24 mouse cellular contexts compared by ENCODE assay signal in the genomic region with DNA sequence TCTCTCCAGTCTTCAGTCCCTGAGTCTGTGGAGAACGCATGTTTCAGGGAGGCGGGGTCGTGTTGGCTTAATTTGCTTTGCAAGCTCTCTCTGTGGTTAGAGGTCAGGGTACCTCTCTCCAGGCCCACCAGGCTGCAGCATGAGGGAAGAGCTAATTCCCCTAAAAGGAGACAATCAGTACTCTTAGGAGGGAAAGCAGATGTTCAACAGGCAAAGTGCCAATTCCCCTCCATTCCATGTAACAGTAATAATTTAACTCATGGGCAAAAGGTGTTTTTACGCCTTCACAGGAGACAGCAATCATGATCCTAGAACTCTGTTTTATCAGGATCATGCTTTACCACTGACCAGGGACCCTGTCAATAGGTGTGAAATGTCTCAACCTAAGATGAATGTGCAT.
DNase-seq lines count a peak whose midpoint lies in the region; ATAC-seq and TF ChIP-seq lines count a peak whose summit lies in the region.
"Had no signal": no experiment of that assay in that cellular context is flagged by ENCODE, and none has a peak within 500 bp of the region (broad histone marks: within the 10 kb centered on the region; RNA-seq: fewer than 3 reads in every experiment).

No protein-coding gene starts in this region.

- no peak for DNase-seq in intestine, embryonic 14.5 days (ENCODE audit: low spot score)
- peak; percentile 2 for DNase-seq in lung, postnatal 14 days
- no peak for DNase-seq in lung, postnatal 10 days
- DNase-seq in CH12.LX (ENCODE audit: extremely low read depth): peak; percentile 4
- peak; percentile 53 for DNase-seq in brain, embryonic 14.5 days (ENCODE audit: low read depth)
- DNase-seq: adrenal gland, adult 8-10 months; adrenal gland, postnatal 36 days; cerebellum, adult 11 months; cerebellum, adult 2 months; cerebellum, adult 9-11 months; gastrocnemius, postnatal 25 days; heart, adult 18-20 months; heart, postnatal 10 days; heart, postnatal 36 days had no signal

- TF ChIP-seq POLR2A in CH12.LX (IDR thresholded peaks at IDR 0.05; ENCODE audit: low read depth, low read length): no peak
- TF ChIP-seq POLR2A in brain, embryonic 14.5 days (IDR thresholded peaks at IDR 0.05; ENCODE audit: borderline replicate concordance, extremely low read depth, insufficient read depth, insufficient read length, poor library complexity, severe bottlenecking): no peak

- dilution Hi-C loops in CH12.LX (cut with MboI; ENCODE audit: extremely low pct_ligation_motif_present, extremely low pct_unique_long_range_greater_than_20kb, low sequenced_read_pairs): no loop called here

- no peak overlapping the region for H3K4me3 ChIP-seq in intestine, embryonic 14.5 days (ENCODE audit: low read depth, low read length)
- H3K4me3 ChIP-seq in intestine, postnatal 0 days (ENCODE audit: low read depth, low read length): no peak overlapping the region
- no peak overlapping the region for H3K4me3 ChIP-seq in CH12.LX (replicated peaks in 1 of 3; ENCODE audit: low read depth in 2 of 3, low read length in 2 of 3, poor library complexity in 1 of 3)
- H3K4me3 ChIP-seq: forebrain, embryonic 10.5 days; forebrain, embryonic 15.5 days; heart, embryonic 12.5 days; heart, embryonic 15.5 days; hindbrain, embryonic 10.5 days; hindbrain, embryonic 13.5 days had no signal

- ATAC-seq in intestine, embryonic 14.5 days (replicated peaks; ENCODE audit: low FRiP score, low TSS enrichment, low read depth): no peak
- no peak for ATAC-seq in intestine, postnatal 0 days
- ATAC-seq: activated CD4-positive, CD25-positive, alpha-beta regulatory T cell, adult 4 months; CD4-positive, CD25-positive, alpha-beta regulatory T cell, adult 4 months; forebrain, embryonic 15.5 days; hindbrain, embryonic 16.5 days had no signal

- no peaks in the 10 kb centered on the region for H3K36me3 ChIP-seq in intestine, embryonic 14.5 days (ENCODE audit: control insufficient read depth, insufficient read depth, low read length)
- no peaks in the 10 kb centered on the region for H3K36me3 ChIP-seq in intestine, postnatal 0 days (ENCODE audit: control insufficient read depth, insufficient read depth)
- no peaks in the 10 kb centered on the region for H3K36me3 ChIP-seq in CH12.LX (replicated peaks in 1 of 2; ENCODE audit: control insufficient read depth in 1 of 2, insufficient read depth in 1 of 2, low read length in 1 of 2)
- H3K36me3 ChIP-seq: forebrain, embryonic 10.5 days; forebrain, embryonic 15.5 days; heart, embryonic 12.5 days; heart, embryonic 15.5 days; hindbrain, embryonic 10.5 days; hindbrain, embryonic 13.5 days had no signal

- in situ Hi-C loops in CH12.LX (cut with MboI; ENCODE audit: low pct_ligation_motif_present, low pct_unique_long_range_greater_than_20kb, low sequenced_read_pairs): loop anchor here (25.0 kb wide), 1 partner anchor 170 kb away; no protein-coding TSS in a partner anchor

- no peak for TF ChIP-seq RAD21 in CH12.LX (IDR thresholded peaks at IDR 0.05; ENCODE audit: low read depth, low read length)

- no peaks in the 10 kb centered on the region for H3K79me2 ChIP-seq in CH12.LX (replicated peaks; ENCODE audit: control insufficient read depth, extremely low read depth, insufficient read depth, poor library complexity, severe bottlenecking)

- H3K9ac ChIP-seq in intestine, embryonic 14.5 days (ENCODE audit: low read length): no peak overlapping the region
- H3K9ac ChIP-seq in intestine, postnatal 0 days (ENCODE audit: low read depth, low read length): no peak overlapping the region
- no peak overlapping the region for H3K9ac ChIP-seq in CH12.LX (ENCODE audit: insufficient read depth, low read depth)
- H3K9ac ChIP-seq: forebrain, embryonic 15.5 days; heart, embryonic 12.5 days; heart, embryonic 15.5 days; hindbrain, embryonic 13.5 days had no signal

- no peak overlapping the region for H3K4me2 ChIP-seq in intestine, embryonic 14.5 days (ENCODE audit: low read length)
- H3K4me2 ChIP-seq in intestine, postnatal 0 days (replicated peaks; ENCODE audit: low read depth): no peak overlapping the region
- H3K4me2 ChIP-seq in CH12.LX (ENCODE audit: insufficient read depth, low read depth, poor library complexity, severe bottlenecking): no peak overlapping the region
- H3K4me2 ChIP-seq: forebrain, embryonic 15.5 days; heart, embryonic 12.5 days; heart, embryonic 15.5 days; hindbrain, embryonic 13.5 days had no signal

- peak overlapping the region; percentile 43; the same call in 1 of the 2 replicates for H3K27ac ChIP-seq in intestine, embryonic 14.5 days (ENCODE audit: low read depth)
- H3K27ac ChIP-seq in intestine, postnatal 0 days (ENCODE audit: low read depth, low read length): no peak overlapping the region
- H3K27ac ChIP-seq in CH12.LX (ENCODE audit: insufficient read depth, low read depth): no peak overlapping the region
- H3K27ac ChIP-seq: forebrain, embryonic 10.5 days; forebrain, embryonic 15.5 days; heart, embryonic 15.5 days; hindbrain, embryonic 10.5 days; hindbrain, embryonic 13.5 days had no signal

- no peak for TF ChIP-seq CTCF in intestine, postnatal 0 days (IDR thresholded peaks at IDR 0.05; ENCODE audit: low read depth)
- TF ChIP-seq CTCF in CH12.LX (conservative IDR thresholded peaks at IDR 0.05 in 1 of 2, IDR thresholded peaks at IDR 0.05 in 1 of 2; ENCODE audit: low read depth in 2 of 2, low read length in 2 of 2): no peak
- no peak for TF ChIP-seq CTCF in brain, embryonic 14.5 days (IDR thresholded peaks at IDR 0.05; ENCODE audit: borderline replicate concordance, extremely low read depth, insufficient read depth, insufficient read length)

- no peak for TF ChIP-seq EP300 in CH12.LX (IDR thresholded peaks at IDR 0.05; ENCODE audit: low read length)

- 48% methylated on average over 4 of the region's 4 CpGs for WGBS in intestine, embryonic 14.5 days
- 52% methylated on average over 4 of the region's 4 CpGs for WGBS in intestine, postnatal 0 days

- H3K4me1 ChIP-seq in intestine, embryonic 14.5 days (replicated peaks; ENCODE audit: control insufficient read depth, insufficient read depth, low read length): peaks cover 6% of the 10 kb centered on the region
- H3K4me1 ChIP-seq in intestine, postnatal 0 days (replicated peaks; ENCODE audit: control insufficient read depth, insufficient read depth, low read length): no peaks in the 10 kb centered on the region
- peaks cover 0 to 7% of the 10 kb centered on the region in 2 experiments; a peak in 2 of 4 replicates for H3K4me1 ChIP-seq in CH12.LX (ENCODE audit: control insufficient read depth in 1 of 2, insufficient read depth in 2 of 2)
- H3K4me1 ChIP-seq: forebrain, embryonic 10.5 days; heart, embryonic 12.5 days; heart, embryonic 15.5 days; hindbrain, embryonic 10.5 days had no signal

- H3K9me3 ChIP-seq in intestine, embryonic 14.5 days (ENCODE audit: control insufficient read depth, low read length): no peaks in the 10 kb centered on the region
- H3K9me3 ChIP-seq in intestine, postnatal 0 days (ENCODE audit: control insufficient read depth): no peaks in the 10 kb centered on the region
- H3K9me3 ChIP-seq in CH12.LX (replicated peaks; ENCODE audit: low read length): no peaks in the 10 kb centered on the region
- H3K9me3 ChIP-seq: forebrain, embryonic 10.5 days; forebrain, embryonic 15.5 days; heart, embryonic 12.5 days; heart, embryonic 15.5 days; hindbrain, embryonic 10.5 days; hindbrain, embryonic 13.5 days had no signal

- no peaks in the 10 kb centered on the region for H3K27me3 ChIP-seq in intestine, embryonic 14.5 days (replicated peaks; ENCODE audit: control insufficient read depth, insufficient read depth, low read length)
- no peaks in the 10 kb centered on the region for H3K27me3 ChIP-seq in intestine, postnatal 0 days (replicated peaks; ENCODE audit: control insufficient read depth, insufficient read depth, low read length)
- H3K27me3 ChIP-seq in CH12.LX (replicated peaks): no peaks in the 10 kb centered on the region
- H3K27me3 ChIP-seq: forebrain, embryonic 15.5 days; heart, embryonic 12.5 days; heart, embryonic 15.5 days; hindbrain, embryonic 13.5 days had no signal

TF ChIP-seq in CH12.LX, 34 proteins besides CTCF, POLR2A, EP300 and RAD21:
- TF ChIP-seq SIN3A (IDR thresholded peaks at IDR 0.05; ENCODE audit: low read length) (no peak), SMC3 (IDR thresholded peaks at IDR 0.05; ENCODE audit: low read depth, low read length) (no peak), MYC (IDR thresholded peaks at IDR 0.05; ENCODE audit: low read depth, low read length) (no peak), ETS1 (conservative IDR thresholded peaks at IDR 0.05; ENCODE audit: low read depth, low read length) (no peak), TCF12 (IDR thresholded peaks at IDR 0.05; ENCODE audit: low read depth, low read length) (no peak), ZMIZ1 (IDR thresholded peaks at IDR 0.05; ENCODE audit: low read depth, low read length) (no peak), IRF4 (IDR thresholded peaks at IDR 0.05; ENCODE audit: low read depth, low read length) (no peak), MAZ (IDR thresholded peaks at IDR 0.05; ENCODE audit: low read depth, low read length) (no peak), ZKSCAN1 (IDR thresholded peaks at IDR 0.05; ENCODE audit: borderline replicate concordance, low read depth, low read length) (no peak), POLR2AphosphoS2 (IDR thresholded peaks at IDR 0.05; ENCODE audit: low read depth, low read length) (no peak), KAT2A (IDR thresholded peaks at IDR 0.05; ENCODE audit: insufficient replicate concordance, low read length) (no peak), BHLHE40 (IDR thresholded peaks at IDR 0.05; ENCODE audit: low read depth, low read length) (no peak), MAFK (IDR thresholded peaks at IDR 0.05; ENCODE audit: insufficient replicate concordance, low read length) (no peak), ELF1 (IDR thresholded peaks at IDR 0.05; ENCODE audit: low read depth, low read length) (no peak), USF2 (conservative IDR thresholded peaks at IDR 0.05; ENCODE audit: low read depth, low read length) (no peak), MXI1 (IDR thresholded peaks at IDR 0.05; ENCODE audit: low read depth, low read length) (no peak)

Comparison
In these comparisons a context has a peak if more than half of its experiments do, and no peak if none do; other contexts are left out.
1. DNase-seq: peak in lung, postnatal 14 days (single experiment), CH12.LX (single experiment) and brain, embryonic 14.5 days (single experiment); none in intestine, embryonic 14.5 days (single experiment) and lung, postnatal 10 days (single experiment).